Mouse (Mus musculus): ENCODE results near the gene Ccnyl1. TPM values are rescaled to one million over a fixed set of nuclear protein-coding genes. Genes with fewer than 3 reads are reported as not detected.
A peak's percentile ranks its signal among the peaks of the same experiment; 100 is the strongest.

Ccnyl1 gene
- total RNA-seq, 2 experiments from 2014 or later = 19.5 to 23.9 TPM

DNA sequence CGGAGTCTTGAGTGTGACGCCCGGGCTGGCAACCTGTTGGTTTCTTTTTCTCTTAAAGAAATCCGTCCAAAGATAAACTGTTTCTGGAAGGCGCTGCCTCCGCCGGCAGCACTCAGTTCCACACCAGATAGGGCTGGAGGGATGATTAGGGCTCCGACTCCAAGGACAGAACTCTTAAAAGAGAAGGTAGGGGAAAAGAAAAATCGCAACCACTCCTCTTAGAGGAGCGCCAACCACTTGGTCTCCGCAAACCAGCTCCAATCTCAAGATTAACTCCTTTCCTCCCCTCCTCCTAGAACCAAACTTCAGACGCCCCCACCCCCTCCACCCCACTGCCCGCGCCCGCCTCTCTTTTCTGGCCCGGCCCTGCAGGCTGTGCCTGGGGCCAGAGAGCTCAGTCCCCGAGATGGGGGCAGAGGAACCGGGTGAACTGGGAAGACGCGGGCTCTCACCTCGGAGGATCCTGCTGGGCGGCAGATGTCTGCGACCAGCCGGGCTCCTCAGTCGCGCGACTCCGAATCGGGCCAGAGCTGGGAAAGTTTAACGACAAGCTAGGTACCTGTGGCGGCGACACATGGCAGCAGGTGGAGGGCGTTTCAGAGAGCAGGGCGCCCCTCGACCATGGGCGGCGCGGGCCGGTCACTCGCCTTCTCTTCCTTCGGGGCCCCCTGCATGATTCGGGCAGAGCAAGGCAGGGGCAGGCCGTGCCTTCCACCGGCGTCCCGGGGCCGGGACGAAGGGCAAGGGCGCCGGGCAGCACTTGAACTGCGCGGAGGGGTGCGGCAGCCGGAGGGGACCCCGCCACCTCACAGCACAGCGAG, 46.6 kb downstream of the Ccnyl1 start:
- DNase-seq (ENCODE audit: low spot score in 2 of 2) = no peak

DNA sequence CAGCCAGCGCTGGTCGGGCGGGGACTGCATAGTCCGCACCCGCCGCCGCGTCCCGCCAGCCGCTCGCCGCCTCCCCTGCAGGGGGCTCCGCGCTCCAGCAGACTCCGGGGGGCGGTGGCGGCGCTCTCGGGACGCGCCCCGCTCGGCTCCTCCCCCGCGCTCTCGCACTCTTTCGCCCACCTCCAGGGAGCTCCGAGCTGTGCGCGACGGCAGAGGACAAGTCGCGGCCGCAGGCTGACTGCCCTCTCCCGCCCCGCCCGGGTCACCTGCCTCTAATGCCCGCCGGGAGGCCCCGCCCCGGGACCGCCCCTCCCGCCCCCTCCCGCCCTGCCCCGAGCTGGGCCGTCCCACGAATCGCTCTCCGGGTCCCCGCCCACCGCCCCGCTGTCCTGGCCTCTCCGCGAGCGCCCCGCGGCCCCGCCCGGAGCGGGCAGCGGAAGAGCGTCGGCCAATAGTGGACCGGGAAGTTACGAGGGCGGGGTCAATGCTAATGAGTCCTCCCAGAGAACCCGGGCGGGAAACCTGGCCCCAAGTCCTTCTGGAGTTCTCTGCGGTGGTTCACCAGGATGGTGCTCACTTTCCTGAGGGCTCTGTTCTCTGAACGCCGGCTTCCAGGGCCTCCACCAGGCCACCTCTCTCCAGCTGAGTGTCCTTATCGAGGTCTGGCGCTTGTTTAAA, 47.4 kb downstream of the Ccnyl1 start, which contains the start of gene Fzd5:
TSS of gene Fzd5 (minus strand) at position 250 of the 678 bp plus-strand sequence.
- DNase-seq (ENCODE audit: low spot score in 2 of 2) = peak; percentile 56 to 80

DNA sequence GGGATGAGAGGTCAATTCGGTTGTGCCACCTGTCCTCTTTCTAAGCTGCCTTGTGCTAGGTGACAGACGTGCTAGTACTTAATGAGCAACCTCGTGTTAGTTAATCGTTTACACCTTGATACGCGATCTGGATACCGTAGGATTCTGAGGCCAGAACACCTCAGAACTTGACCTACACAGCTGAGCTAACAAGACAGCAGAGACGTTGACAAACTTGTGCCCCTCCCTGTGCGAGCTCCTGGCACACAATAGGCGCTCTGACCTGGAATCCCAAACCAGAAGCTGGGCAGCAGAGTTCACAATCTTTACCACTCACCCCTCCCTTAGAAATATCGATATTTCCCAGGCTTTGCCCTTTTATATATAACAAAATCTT, 47.9 kb downstream of the Ccnyl1 start:
- DNase-seq (ENCODE audit: low spot score in 2 of 2) = no peak

DNA sequence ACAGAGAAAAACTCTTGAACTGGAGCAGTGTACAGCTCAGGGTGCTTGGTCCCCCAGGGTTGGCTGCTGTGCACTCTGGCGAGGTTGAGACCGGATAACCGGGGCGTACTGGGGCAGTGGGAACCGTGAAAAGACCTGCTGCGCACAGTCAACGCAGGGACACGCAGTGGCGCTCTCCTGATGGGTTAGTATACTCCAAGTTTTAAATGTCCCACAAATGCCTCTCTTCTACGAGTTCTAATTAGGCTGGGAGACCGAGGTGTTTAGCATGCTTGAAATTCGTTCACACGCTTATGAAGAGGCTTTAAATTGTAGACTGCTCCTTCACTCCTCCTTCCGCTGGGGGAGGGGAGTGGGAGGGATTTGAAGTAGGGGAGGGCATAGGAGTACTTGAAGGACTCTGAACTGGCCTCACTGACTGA, 48.4 kb downstream of the Ccnyl1 start:
- no peak for DNase-seq (ENCODE audit: low spot score in 2 of 2)

DNA sequence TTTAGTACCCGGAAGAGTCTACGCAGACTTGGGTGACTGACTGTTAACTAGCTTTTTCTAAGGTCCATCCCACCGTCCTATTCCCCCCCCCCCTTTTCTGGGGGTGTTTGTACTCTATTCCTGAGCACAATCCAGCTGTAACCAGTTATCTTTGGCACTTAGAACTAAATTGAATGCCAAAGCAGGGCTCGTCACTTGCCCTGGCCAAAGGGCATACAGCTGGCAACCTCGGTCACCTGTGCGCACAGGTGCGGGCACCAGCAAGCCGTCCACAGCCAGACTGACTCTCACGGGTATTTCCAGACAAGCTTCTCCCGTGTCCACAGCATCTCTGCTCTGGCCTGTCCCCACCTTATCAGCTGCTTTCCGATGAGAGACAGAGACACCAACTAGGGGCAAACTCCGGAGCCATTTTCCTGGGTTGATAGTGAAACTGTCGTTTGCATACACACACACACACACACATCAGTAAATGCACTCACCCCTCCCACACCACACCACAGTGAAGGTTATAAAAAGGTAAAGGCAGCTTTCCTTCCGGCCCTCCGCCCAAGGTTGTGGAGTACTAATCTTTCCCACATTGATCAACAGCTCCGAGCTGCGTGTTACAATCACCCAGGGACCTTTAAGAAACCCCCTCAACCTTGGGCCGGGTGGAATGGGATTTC, 52.6 kb downstream of the Ccnyl1 start:
- DNase-seq (ENCODE audit: low spot score in 2 of 2) = no peak

DNA sequence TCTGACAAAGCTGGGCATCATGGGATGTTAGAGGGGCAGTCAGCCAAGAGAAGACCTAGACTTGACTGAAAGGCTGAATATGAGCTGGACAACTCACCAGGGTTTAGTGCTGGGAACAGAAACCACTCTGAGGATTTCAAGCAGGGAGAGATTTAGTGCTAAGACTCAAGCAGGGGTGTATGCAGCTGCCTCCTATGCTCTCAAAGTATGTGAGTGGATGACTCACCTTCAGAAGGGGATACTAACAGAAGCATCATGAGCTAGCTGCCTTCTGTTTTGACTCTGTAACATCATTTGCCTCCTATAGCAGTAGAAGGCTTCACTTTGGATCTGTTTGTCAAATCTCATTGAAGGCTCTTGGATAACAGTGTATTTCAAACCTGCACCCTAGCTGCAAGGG, 54.4 kb downstream of the Ccnyl1 start:
- no peak for DNase-seq (ENCODE audit: low spot score in 2 of 2)

DNA sequence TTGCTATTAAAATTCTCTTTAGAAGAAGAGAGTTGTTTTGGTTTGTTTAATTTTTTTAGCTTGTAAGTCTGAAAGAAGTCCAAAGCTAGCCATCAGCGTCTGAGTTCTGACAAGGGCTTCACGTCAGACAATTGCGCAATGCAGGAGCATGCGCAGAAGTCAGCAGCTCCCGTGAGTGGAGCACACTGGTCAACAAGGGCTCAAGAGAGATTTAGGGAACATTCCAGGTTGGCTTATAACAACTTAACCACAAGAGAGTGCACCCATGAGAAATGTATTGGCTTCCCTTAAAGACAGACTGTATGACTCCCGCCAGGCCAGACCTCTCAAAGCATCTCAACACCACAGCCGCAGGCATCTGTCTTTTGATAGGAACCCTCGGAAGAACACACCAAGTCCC, 62.9 kb downstream of the Ccnyl1 start:
- no peak for DNase-seq (ENCODE audit: low spot score in 2 of 2)

DNA sequence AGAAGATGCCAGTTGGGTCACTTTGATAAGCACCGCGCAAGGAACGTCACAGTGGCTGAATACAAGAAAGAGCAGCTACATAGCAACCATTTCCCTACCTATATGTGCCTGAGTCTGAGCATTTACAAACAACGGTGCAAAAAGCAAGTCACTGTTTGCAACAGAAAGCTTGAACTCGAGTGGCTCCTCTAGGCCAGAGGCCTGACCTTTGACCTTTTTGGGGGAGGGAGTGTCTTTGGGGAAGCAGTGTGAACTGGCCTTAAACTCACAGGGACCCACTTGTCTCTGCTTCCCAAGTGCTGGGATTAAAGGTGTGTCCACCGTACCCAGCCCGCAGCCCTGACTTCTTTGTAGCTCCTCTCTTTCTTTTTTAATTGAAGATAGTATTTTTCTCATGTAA, 63.4 kb downstream of the Ccnyl1 start:
- DNase-seq (ENCODE audit: low spot score in 2 of 2) = no peak

DNA sequence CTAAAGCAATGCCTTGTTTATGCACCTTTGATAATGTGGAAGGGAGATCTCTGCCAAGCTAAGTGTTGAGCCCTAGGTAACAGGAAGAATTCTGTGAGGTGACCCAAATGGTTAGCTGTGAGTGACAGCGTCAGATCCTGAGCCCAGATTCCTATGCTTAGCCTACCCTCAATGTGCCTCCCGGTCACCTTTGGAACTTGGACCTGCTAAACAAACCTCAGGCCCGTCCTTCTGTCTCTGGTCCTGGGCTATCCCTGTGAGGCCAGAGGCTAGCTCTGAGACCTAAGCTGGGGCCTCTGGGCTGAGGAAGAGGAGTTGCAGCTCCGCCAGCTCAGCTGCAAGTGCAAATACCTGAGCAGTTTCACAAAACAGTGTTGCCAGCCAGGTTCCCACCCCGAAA, 64.4 kb downstream of the Ccnyl1 start:
- DNase-seq (ENCODE audit: low spot score in 2 of 2) = no peak

DNA sequence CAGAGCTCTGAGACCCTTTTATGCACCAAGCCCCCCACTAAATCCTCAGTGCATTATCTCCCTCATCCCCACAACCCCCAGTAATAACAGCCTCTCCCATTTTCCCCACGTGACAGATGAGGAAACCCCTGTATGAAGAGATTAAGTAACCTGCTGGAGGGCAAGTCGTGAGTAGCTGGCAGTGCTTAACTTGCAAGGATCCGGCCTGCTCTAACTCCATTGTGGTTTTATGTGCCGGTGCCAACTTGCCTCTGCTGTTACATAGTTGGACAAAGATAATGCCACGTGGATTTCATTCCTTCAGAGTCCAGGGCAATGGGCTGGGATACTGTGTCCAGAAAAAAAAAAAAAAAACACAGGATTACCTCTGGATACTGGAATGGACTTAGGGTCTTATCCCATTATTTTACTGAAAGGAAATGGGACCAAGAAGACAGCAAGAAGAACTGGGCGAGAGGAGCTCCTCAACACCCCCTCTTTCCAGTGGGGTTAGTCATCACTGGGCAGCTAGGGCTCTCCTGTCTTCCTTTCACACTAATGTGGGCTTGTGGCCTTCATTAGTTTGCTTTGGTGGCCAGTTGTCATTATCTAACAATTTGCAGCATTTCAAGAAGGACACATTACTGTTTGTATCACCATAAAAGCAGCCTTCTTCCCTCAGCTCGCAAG, 65.8 kb downstream of the Ccnyl1 start:
- DNase-seq (ENCODE audit: low spot score in 2 of 2) = no peak

DNA sequence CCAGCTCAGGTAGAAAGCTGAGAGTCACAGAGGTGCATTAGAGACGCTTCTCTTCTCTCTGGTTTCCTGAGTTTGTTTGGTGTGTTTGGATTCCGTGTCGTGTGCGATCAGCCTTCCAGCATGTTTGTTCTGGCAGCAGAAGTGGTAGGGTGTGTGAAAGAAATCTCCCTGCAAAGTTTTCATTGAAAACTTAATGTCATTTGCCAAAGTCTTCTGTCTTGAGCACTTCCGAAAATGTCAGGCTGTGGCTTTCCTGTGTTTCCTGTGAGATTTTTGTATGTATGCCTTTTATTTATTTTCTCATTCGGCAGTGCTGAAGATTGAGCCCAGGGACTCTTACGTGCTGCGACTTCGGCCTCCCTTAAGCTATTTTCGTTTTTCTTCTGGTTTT, 66.4 kb downstream of the Ccnyl1 start:
- no peak for DNase-seq (ENCODE audit: low spot score in 2 of 2)

DNA sequence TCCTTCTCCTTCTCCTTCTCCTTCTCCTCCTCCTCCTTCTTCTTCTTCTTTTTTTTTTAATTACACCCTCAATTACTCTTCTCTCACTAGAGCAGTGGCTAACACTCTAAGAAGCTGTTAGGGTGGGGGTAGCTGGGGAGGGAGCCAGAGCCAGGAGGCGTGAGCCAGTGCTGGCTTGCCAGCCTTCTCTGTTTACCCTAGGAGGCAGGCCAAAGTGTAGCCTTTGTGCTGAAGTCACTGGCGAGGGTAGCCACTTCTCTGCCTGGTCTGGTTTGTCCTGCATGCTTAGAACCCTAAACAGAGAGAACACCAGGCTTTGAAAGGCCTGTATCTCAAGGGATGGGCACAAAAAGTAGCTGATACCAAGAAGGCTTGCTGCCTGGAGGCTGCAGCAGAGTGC, 67.0 kb downstream of the Ccnyl1 start:
- DNase-seq (ENCODE audit: low spot score in 2 of 2) = no peak

DNA sequence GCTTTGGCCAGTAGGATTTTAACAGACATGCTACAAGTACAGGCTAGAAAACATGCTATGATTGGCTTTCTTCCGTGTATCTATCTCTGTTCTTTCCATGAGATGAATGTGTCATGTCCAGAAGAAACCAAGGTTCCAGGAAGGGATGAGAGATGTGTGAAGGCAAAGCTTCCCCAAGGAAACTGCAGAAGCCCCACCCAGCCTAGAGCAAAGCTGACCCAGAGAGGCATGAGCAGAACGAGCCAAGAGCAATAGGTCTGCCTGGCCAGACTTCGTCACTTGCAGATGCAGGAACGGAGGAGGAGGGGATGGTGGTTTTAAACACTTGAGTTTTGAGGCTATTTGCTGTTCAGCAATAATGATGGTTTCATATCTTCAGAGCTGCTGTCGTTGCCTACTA, 67.5 kb downstream of the Ccnyl1 start:
- DNase-seq (ENCODE audit: low spot score in 2 of 2) = no peak

DNA sequence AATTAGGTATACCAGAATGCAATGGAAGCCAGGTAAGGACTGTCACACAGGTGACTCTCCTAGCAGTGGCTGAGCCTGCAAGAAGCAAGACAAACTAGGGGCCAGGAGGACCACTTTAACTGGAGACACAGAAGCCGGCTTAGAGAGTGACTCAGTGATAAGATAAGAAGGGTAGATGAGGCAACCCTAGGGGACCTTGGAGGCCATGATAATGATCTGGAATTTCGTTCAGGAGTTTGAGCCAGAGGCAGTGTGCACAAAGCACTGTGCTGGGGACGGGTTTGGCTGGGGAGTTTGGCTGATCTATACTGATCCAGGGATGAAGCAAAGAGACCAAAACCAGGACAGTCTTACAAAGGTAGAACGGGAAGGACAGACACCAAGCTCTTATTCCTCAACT, 71.4 kb downstream of the Ccnyl1 start:
- no peak for DNase-seq (ENCODE audit: low spot score in 2 of 2)

DNA sequence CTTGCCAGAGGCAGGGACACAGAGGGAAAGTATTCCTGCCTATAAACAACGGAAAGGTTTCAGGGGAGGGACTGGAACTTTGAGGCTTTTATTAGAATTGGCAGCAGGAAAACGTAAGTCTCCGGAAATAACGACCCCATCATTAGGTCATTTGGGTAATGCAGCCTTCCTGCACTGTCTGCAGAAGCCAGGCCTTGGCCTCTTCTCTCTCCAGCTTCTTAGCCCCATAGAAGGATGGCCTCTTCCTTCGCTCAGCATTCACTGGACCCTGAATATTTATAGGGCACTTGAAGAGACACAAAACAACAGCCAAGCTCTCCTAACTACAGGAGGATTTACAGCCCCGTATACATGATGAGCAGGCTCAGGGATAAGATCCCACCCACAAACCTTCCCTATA, 79.9 kb downstream of the Ccnyl1 start:
- DNase-seq (ENCODE audit: low spot score in 2 of 2) = no peak

DNA sequence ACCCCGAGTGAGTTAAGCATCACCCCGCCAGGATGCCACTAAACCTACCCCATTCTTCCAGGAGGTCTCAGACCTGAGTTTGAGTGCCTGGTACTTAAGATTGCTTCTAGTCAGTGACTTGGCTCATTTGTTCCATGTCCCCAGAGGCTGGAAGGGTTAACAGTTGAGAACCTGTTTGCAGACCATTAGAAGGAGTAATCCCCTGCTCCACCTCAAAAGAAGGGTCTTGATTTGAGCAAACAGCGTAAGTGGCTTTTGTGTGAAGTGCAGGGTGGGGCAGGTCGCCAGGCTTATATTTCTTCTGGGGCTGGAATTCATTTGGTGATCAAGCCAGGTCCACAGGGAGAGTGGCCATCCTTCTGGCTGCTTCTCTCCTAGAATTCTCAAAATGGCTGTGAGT, 83.0 kb downstream of the Ccnyl1 start:
- DNase-seq (ENCODE audit: low spot score in 2 of 2) = no peak

Other genes starting within 250 kb of the Ccnyl1 start
- gene Creb1, start 157.8 kb upstream of the Ccnyl1 start, total RNA-seq (2021) = 10 to 100 TPM; 44.2 to 48.9 TPM
- gene Mettl21a, start 73.2 kb upstream of the Ccnyl1 start, total RNA-seq (2021) = 10 to 100 TPM in 1 of 2 experiments, 1 to 10 TPM in 1; 8.5 to 11.8 TPM
- gene Fzd5, start 47.3 kb downstream of the Ccnyl1 start, total RNA-seq (2021) = 1 to 10 TPM; 1.1 to 1.2 TPM